Mouse (Mus musculus) inflammation-experienced regulatory T-cells (primary cell): Measurements from ENCODE around the gene Tff1. TPM values are rescaled to one million over a fixed set of nuclear protein-coding genes. Genes with fewer than 3 reads are reported as not detected.

Experiments
- polyA plus RNA-seq, 2 experiments: library from polyadenylated mRNA; unstranded; fragments of 100-300 nt; shearing (Covaris generic); gene quantifications; one replicate each; pipeline ENCODE4 v1.2.1; 2017

Tff1 gene
- polyA plus RNA-seq, result not detected

GRCm38 (mm10) chr17:31165127-31165526, at the start of gene Tff1:
Gene Tff1 (minus strand): TSS chr17:31165277.

GRCm38 (mm10) chr17:31207771-31208334, 42.8 kb upstream of the Tff1 start, which contains the start of gene Ubash3a:
Gene Ubash3a (plus strand): TSS chr17:31207873.

GRCm38 (mm10) chr17:31198877-31199276, 33.8 kb upstream of the Tff1 start, which contains the start of gene Tmprss3:
Gene Tmprss3 (minus strand): TSS chr17:31198977.

GRCm38 (mm10) chr17:31144040-31145037, 20.7 kb downstream of the Tff1 start, which contains the start of gene Tff2:
Gene Tff2 (minus strand): TSS chr17:31144282.

GRCm38 (mm10) chr17:31129452-31129851, 35.6 kb downstream of the Tff1 start, which contains the start of gene Tff3:
Gene Tff3 (minus strand): TSS chr17:31129646.

Other genes with a start within 250 kb of the Tff1 start
- gene Umodl1, start 210.6 kb downstream of the Tff1 start, polyA plus RNA-seq, result under 1 TPM in 1 of 2 experiments, not detected in 1; 0.18 TPM
- 10 to 100 TPM; 37.6 to 42.6 TPM for gene Abcg1, start 107.6 kb downstream of the Tff1 start, polyA plus RNA-seq
- gene Tff3, start 35.6 kb downstream of the Tff1 start, polyA plus RNA-seq, result not detected
- gene Tff2, start 21.0 kb downstream of the Tff1 start, polyA plus RNA-seq, result not detected
- gene Tmprss3, start 33.7 kb upstream of the Tff1 start, polyA plus RNA-seq, result 1 to 10 TPM; 1.8 to 2.9 TPM
- gene Ubash3a, start 42.6 kb upstream of the Tff1 start, polyA plus RNA-seq, result 100 to 1,000 TPM; 262 to 270 TPM
- 1 to 10 TPM; 1.5 to 1.6 TPM for gene Rsph1, start 112.1 kb upstream of the Tff1 start, polyA plus RNA-seq
- gene Slc37a1, start 121.5 kb upstream of the Tff1 start, polyA plus RNA-seq, result 10 to 100 TPM; 42.3 to 67.1 TPM
- gene Pde9a, start 220.9 kb upstream of the Tff1 start, polyA plus RNA-seq, result under 1 TPM in 1 of 2 experiments, not detected in 1; 0.47 TPM